Mouse (Mus musculus) T-helper 1 cell (primary cell): ENCODE data around the gene Qtrt1.
"Not testable (repeated sequence)": the region's sequence is repeated elsewhere in the genome, so short reads cannot be mapped to it uniquely, and the experiment has no call there.

ENCODE experiments used
- in situ Hi-C: fragments of 300-600 bp; cut with MboI, MseI; formaldehyde crosslinking; loops from one replicate; pipeline ENCODE4 v1.15.1; 2025; ENCODE audit warnings: high pct_unique_total_duplicates

Gene Qtrt1

DNA sequence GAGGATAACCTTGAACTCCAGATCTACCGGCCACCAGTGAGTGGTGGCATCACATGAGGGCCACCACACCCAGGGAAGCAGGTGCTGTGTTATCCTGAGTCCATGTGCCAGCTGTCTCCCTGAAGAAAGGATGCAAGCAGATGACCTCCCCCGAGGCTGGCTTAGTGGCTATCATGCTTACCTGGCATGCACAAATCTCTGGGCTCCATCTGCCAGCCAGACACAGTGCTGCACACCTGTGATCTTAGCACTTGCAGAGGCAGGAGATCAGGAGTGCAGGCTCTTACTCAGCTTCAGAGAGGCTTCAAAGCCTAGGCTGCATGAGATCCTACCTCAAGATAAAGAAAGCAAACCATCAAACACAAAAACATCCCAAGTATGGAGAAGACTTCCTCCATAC is 38.1 kb downstream of the Qtrt1 start:
- in situ Hi-C loops = no loop called here

DNA sequence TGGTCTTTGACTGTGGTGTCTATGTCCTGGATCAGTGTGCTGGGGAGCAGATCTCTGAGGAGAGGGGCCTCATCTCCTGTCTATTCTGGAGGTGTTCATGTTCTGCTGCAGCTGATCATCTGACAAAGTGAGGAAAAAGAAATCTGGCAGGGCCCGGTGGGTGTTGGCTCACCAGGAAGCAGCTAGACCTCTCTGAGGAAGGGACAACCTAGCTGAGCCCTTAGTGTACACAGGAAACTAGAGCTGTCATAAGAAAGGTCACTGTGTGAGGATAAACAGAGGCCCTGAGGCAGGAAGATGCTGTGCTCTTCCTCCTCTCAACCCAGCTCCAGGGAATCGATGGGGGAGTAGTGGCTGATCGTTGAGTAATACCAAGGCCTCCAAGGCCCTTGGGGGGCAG is 38.6 kb downstream of the Qtrt1 start:
- in situ Hi-C loops = no loop called here

DNA sequence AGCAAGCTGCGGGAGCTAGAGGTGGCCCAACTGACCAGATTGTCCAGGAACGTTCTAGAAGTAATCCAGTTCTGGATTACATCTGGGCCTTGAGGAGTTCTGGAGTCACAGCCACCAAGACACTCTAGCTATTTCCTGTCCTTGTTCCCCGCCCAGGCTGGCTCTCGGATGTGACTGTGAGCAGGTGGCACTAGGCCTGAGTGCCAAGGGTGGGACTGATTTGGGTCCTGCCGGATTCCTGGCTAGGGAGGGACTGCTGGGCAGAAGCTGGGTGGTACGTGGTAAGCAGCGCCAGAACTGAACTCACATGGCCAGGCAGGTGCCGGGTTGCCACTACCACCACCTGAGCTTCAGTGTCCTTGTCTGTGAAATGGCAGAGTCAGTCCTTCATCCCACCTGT is 39.8 kb downstream of the Qtrt1 start:
- in situ Hi-C loops = no loop called here

DNA sequence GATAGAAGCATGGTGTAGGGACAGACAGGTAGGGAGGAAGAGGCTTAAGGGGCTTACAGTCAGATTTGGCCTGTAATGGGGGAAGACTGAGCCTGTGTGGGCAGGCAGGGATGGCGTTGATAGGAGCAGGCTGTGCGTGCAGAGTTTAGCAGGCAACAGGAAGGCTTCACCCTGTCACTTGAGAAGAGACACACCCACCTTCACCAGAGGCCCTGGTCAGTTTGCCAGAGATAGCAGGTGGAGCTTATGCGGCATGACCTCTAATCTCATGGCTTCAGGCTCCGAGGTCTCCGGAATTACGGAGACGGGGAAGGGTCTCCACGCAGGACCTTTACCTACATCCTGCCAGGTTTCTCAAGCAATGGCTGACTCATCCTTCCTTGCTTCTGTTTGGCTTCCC is 40.2 kb downstream of the Qtrt1 start:
- in situ Hi-C loops = no loop called here

DNA sequence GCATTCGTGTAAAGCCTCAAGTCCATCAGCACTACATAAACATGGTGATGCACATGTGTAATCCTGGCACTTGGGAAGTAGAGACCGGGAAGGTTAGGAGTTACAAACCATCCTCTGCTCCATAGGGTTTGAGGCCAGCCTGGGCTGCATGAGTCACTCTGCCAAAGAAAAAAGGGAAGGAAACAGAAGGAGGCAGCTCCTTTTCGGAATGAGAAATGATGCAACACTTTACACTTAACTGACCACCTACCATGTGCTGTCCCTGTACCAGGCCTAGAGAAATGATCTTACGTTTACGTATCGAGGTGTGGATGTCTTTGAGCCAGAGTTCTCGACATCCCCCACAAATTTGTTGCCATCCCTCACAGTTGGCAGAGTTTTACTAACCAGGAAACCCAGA is 41.4 kb downstream of the Qtrt1 start:
- in situ Hi-C loops = no loop called here

DNA sequence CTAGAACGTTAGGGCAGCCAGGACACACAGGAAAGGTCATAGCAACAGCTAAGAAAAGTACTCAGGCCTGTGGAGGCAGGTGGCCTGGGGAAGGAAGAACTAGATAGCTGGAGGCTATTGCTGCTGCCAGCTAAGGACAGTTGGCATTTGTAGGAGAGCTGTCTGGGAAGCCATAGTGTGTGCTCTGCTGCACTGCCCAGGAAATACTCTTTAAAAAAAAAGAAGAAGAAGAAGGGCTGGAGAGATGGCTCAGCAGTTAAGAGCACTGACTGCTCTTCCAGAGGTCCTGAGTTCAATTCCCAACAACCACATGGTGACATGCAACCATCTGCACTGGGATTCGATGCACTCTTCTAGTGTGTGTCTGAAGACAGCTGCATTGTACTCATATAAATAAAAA is 41.8 kb downstream of the Qtrt1 start:
- in situ Hi-C loops = no loop called here

DNA sequence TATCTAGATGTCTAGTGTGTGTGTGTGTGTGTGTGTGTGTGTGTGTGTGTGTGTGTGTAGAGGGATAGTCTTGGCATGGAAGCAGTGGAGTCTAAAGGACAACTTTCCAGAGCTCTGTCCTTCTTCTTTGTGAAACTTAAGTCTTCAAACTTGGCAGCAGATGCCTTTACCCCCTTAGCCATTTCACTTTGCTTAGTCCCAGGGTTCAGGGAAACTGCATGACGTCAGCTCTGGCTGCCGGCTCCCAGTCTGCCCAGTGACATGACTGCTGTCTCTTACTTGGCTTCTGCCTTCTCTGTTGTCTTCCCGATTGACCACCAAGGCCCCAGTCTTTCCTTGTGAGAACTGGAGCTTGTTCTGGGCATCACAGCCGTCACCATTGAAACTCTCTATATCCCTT is 42.9 kb downstream of the Qtrt1 start:
- in situ Hi-C loops = no loop called here

DNA sequence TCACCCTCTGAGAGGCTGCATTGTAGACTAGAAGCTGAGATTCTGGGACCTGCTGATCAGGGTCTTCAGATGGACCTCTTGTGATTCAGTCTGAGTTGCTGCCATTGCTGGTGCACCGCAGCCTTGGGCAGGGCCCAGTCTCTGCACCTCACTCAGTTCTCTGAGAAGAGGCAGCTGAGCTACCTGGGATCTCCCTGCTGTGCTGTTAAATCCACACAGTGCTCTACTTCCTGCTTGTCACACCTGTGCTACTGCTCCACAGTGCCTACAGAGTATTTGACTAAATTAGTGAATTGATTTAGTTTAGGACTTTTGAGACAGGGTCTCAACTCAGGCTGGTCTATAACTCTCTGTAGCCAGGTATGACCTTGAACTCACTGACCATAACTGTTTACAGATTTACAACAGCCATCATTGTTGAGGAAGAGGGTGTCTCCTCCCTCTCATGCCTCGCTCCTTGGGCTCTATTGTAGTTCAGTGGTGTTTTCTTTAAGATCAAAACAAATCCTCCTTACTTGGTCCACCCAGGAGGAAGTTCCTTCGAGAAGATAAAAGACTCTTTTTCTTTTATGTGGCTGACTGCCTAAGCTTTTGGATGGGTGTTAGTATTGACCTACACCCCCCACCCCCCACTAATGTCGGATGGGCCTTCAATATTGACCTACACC is 43.6 kb downstream of the Qtrt1 start:
- in situ Hi-C loops = loop anchor here (5.0 kb wide), 1 partner anchor 82 kb away; no protein-coding TSS in a partner anchor

DNA sequence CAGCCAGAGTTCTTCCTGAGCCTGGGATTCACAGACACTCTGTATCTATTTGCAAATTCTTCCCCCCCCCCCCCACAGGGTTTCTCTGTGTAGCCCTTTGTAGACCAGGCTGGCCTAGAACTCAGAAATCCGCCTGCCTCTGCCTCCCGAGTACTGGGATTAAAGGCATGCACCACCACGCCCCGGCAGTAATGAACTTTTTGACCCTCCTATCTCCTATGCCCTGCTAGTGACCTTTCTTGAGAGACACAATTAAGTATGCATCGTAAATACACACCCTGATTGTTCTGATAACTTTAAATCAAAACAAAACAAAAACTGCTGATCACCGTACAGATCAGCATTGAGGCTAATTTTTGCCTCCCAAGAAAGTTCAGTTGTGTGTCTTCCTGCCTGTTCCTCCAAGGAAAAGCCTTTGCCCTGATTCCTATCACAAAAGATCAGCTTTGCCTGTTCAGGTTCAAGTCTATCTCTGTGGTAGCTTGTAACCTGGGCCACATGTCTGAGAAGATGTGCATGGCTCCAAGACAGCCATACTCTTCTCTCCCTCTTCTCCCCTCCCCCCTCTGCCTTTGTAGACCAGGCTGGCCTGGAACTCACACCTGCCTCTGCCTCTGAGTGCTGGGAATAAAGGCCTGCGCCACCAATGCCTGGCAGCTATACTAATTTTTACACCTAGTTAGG is 44.8 kb downstream of the Qtrt1 start:
- in situ Hi-C loops = loop anchor here (5.0 kb wide), 1 partner anchor 81 kb away; no protein-coding TSS in a partner anchor

DNA sequence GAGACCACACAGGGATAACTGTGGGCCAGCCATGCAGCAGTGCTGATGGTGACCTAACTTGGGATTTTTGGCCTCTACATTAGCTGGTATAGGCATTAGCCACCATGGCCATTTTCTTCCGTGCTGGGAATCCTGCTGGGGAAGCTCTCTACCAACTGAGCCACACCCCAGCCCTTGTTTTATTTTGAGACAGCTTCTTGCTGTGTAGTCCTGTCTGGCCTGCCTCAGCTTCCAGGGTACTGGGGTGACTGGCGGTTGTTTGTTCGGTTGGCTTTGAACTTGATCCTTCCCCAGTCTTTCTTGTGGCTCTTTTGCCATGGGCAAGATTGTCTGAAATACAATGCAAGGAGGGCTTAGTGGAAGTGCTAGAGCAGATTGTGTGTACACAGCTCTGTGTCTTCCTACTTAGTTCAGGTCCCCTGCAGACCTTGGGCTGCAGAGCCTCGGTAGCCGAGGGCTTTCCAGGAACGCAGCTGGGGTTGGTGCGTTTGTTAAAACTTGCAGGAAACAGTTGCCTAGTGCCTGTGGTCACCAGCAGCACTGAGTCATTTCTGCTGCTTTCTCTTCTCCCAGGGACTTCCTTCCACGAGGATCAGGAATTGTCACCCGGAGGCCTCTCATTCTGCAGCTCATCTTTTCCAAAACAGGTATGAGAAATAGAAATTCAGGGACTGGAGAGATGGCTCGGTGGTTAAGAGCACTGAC is 45.4 kb downstream of the Qtrt1 start:
- in situ Hi-C loops = loop anchor here (5.0 kb wide), 1 partner anchor 80 kb away; no protein-coding TSS in a partner anchor

DNA sequence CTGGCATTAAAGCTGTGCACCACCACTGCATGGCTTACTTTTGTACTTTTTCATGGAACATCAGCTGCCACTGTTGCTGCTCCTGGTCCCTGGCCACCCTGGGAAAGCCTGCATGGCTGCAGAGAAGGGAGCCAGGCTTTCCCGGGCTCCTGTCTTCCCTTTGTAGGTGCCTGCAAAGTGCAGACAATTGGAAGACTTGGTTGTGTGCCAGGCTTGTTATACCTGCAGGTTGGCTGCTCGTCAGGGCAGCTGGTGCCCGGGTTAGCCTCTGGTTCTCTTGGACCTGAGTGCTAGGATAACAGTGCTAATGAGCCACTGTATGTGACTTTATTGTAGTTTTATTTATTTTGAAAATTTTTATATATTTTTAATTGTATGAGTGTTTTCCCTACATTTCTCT is 47.2 kb downstream of the Qtrt1 start:
- in situ Hi-C loops = loop anchor here (5.0 kb wide), 1 partner anchor 78 kb away; no protein-coding TSS in a partner anchor

DNA sequence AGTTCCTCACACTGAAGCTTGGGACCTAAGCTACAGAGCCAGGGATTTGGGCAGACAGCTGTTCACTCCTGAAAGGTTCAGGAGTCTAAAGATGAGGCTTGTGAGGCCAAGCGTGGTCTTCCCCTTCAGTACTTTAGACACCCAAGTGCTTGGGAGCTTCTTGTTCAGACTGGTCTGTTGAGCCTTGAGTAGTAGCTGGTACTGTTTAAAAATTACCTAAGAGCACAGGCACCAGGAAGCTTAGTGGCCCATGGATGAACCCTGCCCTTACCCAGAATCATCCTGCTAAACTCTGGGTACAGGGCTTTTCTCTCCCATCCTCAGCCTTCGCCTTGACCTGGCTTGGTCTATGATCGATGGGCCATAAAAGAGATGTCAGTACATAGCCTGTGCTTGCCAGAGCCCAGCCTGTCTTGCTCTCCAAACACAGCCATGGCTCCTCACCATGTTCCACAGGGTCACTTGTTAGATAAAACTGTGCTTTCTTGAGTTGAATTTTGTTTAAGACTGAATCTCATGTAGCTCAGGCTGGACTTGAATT is 48.8 kb downstream of the Qtrt1 start:
- in situ Hi-C loops = no loop called here

DNA sequence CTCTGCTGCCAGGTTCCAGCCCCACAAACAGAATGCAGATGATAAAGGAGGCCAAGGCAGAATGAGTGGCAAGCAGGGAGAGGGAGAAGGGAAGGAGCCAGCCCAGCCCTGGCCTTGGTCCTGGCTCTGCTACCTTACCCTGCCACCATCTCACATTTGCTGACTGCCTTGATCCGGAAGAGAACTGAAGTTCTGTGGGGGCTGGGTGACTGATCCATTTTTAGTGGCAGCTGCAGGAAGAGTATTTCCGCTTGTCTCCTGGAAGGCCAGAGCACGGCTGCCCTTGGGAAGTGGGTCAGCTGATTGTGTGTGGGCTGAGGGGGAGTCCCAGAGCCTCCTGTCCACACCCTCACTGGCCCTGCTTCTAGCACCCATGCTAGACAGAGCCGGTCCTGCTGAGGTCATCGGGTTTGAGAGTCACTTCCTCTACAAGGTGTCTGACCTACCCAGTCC is 51.5 kb downstream of the Qtrt1 start:
- in situ Hi-C loops = no loop called here

DNA sequence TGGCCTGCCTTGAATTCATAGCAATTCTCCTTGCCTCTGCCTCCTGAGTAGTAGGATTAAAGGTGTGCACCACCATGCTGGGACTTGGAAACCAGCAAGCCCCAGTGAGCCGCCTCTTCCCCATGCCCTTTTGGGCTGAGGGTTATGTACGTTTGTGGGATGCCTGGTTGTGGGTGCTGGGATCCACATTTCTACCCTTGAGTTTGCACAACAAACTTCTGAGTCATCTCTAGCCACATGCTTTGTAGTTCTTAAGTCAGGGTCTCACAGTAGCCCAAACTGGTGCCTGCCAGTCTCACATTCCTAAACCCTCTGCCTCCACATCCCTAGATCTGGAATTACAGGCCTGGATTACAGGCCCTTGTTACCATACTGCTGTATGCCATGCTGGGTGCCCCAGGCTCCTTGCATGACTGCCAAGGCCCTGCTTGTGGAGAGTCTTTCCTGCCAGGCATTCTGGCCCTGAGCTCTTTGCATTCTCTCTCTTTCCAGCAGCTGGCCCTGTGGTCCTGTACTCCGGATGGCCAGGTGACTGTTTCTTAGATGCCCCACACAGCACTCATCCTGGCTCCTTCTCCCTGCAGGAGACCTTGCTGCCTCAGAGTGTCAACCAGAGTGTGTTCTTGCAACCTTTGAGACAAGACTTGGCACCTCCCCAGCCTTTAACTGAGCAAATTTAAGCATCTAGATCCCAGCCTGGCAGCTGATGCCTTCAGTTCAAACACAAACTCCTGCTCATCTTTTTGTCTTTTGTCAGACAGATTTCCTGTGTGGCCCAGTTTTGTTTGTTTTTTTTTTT is 52.3 kb downstream of the Qtrt1 start:
- in situ Hi-C loops = no loop called here

DNA sequence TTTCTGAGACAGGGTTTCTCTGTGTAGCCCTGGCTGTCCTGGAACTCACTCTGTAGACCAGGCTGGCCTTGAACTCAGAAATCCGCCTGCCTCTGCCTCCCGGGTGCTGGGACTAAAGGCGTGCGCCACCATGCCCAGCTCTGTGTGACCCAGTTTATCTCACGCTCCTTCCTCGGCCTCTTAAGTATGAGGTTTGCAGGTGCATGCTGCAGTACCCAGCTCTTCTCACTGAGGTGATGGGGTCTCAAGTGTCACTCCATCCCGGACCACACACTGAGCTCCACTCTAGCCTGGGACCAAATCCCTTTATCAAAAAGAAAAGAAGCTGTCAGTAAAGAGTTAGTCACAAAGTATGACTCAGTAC is 52.9 kb downstream of the Qtrt1 start:
- in situ Hi-C loops = not testable (repeated sequence)

DNA sequence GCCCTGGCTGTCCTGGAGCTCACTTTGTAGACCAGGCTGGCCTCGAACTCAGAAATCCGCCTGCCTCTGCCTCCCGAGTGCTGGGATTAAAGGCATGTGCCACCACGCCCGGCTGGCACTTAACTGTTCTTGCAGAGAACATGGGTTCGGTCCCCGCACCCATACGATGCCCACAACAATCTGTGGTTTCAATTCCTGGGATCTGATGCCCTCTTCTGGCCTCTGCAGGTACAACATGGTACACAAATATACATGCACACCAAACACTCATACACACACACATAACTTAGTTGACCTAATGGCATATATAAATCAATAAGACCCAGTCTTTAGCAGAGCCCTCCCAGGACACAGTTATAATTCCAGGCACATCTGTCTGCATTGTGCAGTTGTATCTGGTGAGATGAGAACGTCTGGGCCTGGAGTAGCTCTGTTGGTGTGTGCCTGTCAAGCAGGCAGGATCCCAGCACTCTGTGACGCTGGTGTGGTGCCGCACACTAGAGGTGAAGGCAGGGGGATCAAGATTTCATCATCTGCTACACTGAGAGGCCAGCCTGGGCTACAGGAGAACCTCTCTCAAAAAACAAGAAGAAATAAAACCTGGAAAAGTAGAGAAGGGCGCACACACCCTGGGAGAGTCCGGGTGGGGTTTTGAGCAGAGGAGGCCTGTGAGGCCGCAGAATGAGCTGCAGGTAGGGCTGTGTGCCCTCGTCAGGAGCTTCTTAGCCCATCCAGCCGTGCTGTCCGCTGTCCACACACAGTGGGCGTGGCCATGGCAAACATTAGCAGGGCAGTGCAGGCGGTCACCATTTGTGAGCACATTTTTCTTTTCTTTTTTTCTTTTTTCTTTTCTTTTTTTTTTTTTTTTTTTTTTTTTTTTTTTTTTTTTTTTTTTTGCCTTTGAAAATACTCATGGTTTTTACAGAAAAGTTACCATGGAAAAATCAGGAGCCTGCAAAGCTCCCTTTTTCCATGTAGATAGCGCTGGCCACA is 57.7 kb downstream of the Qtrt1 start:
- in situ Hi-C loops = no loop called here
